Mouse (Mus musculus) layer of hippocampus, postnatal 25 days (tissue): Measurements from ENCODE around the gene Adgrl3. TPM values are rescaled to one million over a fixed set of nuclear protein-coding genes. Genes with fewer than 3 reads are reported as not detected.

Experiments used
- DNase-seq, 2 experiments: peaks; one replicate each; pipeline ENCODE4 v3.0.0; 2022; ENCODE audit warnings: mixed read lengths in 2 of 2, low spot score in 1 of 2; ENCODE audit errors: extremely low spot score in 1 of 2
- total RNA-seq, 2 experiments: library from RNA; stranded (reverse); gene quantifications; 2 replicates each; pipeline ENCODE4 v1.2.3; 2021

The Adgrl3 gene
- total RNA-seq, 2 experiments from 2014 or later: 156 to 185 TPM

- no peak for DNase-seq
Observed at GRCm38 (mm10) chr5:81218500-81219057, 198.6 kb downstream of the Adgrl3 start.

DNA sequence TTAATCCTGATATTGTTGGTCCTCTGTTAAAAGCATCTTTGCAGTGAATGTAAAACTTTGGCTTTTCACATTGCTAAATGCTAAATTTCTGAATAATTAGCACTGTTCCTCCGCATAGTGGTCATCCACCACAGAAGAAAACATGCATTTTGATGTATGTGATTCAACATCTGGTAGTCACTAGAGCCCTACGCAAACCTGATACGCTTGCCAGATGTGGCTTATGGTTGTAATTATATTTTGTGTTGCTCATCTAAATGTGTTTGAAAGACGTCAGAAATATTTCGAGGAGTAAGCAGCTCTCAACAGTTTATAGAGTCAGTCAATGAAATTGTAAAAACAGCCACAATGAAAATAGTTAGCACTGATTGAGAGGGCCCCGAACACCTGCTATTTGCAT lies 204.5 kb downstream of the Adgrl3 start:
- DNase-seq: no peak

GRCm38 (mm10) chr5:81225486-81225885 lies 205.5 kb downstream of the Adgrl3 start:
- DNase-seq: no peak

- DNase-seq: no peak
Observed at GRCm38 (mm10) chr5:81227256-81227655, 207.3 kb downstream of the Adgrl3 start.

DNA sequence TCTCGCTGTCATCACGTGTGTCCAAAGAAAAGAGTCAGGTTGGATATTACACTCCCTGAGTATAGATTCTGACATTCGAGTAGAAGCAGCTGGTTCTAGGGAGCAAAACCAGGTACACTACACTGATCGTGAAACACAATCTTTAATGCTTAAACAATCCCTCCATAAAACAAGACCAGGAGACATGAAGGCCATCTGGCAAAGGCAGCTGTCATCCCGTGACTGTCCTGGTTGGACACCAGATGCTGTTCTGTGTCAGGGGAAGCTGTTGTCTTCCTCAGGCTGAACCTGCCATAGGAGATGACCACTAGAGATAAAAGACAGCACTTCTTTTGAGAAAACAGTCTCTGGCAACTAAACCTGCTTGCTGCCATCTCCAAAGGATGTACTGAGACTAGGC lies 228.8 kb downstream of the Adgrl3 start:
- no peak for DNase-seq

DNA sequence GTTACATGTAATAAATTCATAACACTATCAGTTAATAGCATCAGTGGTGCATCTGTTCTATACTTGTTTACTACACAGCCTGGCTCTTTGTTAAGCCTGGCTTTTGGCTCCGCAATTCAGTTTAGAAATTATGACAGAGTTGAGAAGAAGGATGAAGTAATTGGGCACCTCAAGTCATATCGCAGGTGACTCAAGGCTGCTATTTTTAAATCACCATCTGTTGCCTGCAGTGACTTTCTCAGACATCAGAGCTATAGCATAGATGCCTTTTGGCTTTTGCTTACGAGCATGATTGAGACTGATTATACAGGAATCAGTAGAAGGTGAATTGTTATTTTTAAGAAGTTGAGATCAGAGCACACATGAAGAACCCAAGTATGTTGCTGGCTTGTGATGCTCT lies 236.2 kb downstream of the Adgrl3 start:
- DNase-seq: no peak

DNA sequence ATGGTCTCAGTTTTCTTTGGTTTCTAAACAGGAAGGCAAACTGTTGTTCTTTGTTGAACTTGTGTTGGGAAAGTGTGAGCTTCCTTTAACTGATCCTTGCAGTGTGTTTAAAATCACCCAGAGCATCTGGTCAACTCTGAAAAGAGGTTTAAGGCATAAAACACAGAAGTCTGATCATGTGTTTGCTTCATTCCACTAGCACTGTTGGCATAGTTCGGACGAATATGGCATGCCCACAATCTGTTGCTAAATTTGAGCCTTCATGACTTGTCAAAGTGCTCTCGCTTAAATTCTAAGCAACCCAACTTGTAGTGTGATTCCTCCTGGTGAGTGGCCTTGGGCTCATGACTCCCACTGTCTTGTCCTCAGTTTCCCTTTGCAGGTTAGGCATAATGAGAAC lies 249.8 kb downstream of the Adgrl3 start:
- DNase-seq: no peak

DNA sequence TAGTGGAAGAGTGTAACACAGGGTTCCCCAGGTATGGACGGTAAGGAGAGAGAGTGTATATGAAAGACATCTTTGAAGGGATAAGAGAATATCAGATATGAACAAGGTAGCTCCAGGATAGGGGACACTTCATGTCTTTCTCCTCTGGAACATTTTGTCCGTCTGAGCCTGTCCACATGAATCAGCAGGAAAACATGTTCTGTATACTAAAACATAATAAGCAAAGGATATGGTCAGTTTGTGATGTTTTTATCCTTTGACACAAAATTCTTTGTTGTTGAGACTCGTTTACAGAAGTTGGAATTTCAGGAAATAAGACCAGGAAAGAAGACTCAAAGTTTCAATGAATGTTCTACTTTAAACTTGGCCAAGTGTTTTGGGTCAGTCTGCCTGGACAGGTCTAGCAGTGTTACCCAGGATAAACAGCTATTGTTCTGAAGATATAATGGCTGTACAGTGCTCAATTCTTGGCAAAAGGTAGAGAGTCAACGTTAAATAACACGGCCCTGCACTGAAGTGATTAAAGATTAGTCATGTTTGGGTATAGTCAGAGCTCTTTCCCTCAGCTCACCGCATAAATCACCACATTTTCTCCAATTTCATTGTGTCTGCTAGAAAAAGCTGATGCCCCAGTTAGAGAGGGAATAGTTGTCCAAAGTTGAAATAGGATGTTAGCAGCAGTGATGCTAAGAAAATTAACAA lies 255.6 kb downstream of the Adgrl3 start:
- DNase-seq: no peak

GRCm38 (mm10) chr5:81279246-81279645 lies 259.3 kb downstream of the Adgrl3 start:
- no peak for DNase-seq

DNA sequence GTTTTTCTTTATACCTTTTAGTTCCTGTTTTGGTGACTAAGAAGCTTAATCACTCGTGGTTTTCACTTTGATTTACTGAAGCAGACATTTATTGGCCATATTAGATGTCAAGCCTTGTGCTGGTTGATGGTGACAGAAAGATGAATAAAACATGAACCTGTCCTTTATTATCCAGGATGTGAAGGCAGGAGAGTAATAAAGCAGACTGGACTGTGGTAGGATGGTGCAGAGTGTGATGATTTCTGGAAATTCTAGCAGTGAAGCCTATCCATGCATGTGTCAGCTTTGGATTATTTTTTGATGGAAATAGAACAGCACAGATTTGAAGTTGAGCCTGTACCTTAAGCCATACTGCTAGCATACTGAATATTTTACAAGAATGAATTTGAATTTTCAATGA lies 265.7 kb downstream of the Adgrl3 start:
- DNase-seq: no peak

- no peak for DNase-seq
Observed at GRCm38 (mm10) chr5:81301874-81302273, 281.9 kb downstream of the Adgrl3 start.

DNA sequence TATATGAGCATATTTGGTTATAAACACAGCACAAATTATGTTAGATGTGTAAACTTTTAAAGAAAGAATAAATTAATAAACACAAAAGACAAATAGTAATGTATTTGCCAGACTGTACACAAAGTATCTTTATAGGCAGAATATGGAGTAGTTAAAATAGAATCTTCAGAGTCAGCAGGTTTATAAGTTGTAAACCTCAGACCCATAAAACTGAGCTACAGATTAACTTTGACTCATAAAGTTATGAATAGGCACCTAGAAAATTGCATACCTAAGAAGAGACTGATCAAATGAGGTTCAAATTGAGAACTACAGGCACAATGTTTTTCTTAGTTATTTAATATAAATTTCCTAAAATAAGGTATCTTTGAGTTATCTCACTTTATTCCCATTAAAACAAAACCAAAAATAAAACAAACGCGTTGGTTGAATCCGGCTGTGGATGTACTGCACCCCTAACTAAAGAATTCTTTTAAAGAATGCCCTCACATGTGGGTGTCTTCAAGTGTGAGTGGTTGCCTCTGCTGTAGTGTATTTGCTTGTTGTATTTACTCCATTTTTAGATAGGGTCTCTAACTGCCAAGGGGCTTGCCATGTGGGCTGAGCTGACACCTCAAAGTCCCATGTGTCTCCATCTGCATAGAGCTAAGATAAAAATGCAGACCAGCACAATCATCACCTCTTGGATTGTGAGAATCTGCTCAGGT lies 297.6 kb downstream of the Adgrl3 start:
- DNase-seq: no peak

DNA sequence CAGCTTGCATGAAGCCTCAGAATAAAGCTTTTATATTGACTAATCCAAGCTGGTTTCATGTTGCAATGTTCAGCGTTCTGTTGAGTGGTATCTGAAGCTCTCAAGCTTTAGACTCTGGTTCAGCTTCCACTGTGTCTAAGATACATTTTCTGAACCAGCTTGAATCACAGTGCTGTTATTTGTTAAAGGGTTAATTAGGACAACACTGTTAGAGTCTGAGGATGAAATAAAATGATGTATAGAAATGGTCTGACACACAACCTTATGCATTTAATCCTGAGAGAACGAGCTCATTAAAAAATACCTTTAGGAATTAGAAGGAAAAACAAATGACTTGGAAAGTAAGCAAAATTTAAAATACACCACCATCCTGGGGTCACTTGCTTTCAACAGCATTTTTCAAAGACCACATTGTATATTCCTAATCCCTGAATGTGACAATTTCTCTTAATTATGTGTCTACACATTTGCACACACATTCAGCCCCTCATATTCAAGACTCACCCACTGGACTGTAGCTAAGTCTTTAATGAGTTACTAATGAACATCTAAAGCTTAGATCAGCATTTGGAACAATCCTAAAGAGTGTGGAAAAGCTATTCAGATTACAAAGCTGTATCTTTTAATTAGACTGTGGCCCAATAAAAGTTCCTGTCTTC lies 301.5 kb downstream of the Adgrl3 start:
- no peak for DNase-seq

DNA sequence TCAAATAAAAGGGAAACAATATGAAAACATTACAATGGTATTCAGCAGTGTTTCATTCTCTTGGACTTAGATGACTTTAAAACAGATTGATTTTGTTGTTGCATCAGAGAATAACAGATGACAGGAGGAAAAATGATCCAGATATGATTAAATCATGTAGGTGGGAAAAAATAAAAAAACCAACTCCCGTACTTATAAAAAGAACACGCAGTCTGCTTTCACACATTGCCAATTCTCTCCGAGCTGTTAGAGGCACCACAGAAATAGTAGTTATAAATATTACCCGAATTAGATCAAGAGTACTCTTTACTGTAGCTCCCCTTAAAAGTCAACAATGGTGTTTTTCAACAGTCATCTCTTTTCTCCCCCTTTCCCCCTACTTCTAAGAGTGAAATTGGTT lies 302.1 kb downstream of the Adgrl3 start:
- DNase-seq: no peak

- no peak for DNase-seq
Observed at GRCm38 (mm10) chr5:81326916-81327315, 307.0 kb downstream of the Adgrl3 start.

DNA sequence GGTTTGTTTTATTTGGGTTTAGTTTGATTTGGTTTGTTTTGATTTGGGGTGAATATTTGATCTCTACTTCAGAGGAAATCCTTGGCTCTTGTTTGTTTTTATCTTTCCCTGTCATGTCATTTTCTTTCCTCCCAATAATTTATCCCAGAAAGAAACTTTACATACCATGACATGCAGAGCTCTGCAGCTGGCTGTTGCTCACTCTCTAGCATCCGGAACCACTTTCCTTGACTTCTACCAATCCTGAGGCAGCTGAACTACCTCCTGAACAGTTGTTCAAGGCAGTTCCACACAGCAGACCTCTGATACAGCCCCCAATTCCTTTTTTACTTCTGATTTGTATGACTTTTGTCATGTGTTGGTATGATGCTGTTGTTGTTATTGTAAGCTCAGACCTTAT lies 307.5 kb downstream of the Adgrl3 start:
- DNase-seq: no peak

DNA sequence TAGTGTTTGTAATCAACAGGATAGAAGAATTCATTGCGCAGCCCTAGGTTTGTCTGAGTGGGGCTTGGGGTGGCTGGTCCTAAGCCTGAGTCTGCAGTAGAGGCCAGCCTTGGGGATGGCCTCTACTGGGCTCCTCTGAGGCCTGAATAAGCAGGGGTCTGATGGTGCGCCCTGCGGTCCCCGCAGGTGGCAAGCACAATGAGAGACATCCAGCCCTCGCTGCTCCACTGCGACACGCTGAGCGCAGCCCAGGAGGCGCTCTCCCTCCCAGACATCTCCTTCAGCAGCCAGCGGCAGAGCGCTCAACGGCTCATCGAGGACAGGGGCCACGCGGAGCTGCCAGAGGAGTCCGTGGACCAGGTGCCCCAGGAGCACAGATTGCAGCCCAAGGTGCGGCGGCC lies 309.6 kb downstream of the Adgrl3 start:
- no peak for DNase-seq

GRCm38 (mm10) chr5:81344330-81344729 lies 324.4 kb downstream of the Adgrl3 start:
- DNase-seq: no peak

DNA sequence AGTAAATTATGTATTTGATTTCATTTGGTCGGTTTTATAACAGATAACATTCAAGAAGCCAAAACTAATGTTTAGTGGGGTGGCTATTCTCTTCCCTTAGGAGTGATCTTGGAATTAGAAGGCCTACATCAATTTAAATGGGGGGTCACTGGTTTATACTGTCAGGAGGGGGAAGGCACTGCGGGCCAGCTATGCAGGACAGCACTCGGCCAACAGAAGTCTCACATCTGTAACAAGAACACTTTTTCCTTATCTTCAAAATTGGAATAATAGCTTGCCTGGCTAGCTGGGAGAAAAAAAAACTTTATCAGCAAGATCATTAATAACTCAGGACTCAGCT lies 325.1 kb downstream of the Adgrl3 start:
- DNase-seq: no peak

DNA sequence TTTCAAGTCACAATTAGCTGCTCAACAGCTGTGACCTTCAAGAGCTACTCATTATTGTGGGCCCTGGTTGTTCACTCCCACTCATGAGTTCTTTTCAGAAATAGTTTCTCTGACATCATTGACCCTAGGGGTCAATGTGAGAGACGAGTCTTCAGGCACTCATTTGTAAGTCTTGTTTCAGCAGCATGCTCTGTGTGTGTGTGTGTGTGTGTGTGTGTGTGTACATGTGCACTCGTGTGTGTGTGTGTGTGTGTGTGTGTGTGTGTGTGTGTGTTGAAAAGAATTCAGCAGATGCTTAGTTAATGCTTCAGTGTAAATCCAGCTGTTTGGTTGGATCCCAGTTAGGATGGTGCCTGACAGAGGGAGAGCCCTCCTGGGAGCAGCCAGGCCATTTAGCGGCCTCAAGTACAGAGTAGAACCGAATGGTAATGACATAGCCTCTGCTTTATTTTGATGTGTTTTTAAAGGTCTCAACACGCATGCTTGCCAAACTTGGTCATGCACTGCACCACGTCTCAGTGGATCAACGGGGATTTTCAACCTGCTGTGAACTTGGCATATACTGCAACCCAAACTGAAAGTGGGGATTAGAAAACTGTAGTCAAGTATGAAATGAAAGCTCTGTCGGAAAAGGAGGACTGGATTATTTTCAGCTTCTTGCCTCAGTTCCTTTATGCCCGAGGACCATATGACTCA lies 325.6 kb downstream of the Adgrl3 start:
- no peak for DNase-seq

DNA sequence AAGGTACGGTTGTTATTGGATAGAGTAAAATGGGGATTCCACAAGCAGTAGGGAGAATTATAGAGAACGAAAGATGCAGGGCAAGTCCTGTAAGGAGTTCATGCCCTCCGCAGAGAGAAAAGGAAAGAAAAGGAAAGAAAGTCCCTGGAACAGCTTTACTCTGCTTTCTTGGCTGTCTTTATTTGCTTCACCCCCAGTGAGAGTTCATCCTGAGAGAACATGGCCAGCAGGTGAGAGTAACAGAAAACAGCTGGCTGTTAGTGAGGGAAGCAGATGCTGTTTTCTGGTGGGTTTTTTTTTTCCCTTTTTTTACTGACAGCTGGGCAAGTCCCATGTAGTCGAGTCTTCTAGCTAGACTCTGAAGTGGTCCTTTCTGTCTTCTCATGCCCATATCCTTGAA lies 327.6 kb downstream of the Adgrl3 start:
- no peak for DNase-seq
